Mouse (Mus musculus) cortical plate, adult 2 months (tissue): ENCODE measurements around the gene Ssr3. TPM values are rescaled to one million over a fixed set of nuclear protein-coding genes. Genes with fewer than 3 reads are reported as not detected.

Experiments used
- H3K27ac ChIP-seq: fragments of 200-500 bp; 2 replicates; pipeline ENCODE4 v1.5.1; 2012; ENCODE audit warnings: low read length, control low read depth, inconsistent platforms; ENCODE audit not compliant: insufficient read depth
- H3K4me1 ChIP-seq: fragments of 200-500 bp; 2 replicates; pipeline ENCODE4 v1.6.1; 2011; ENCODE audit warnings: low read length; ENCODE audit not compliant: control insufficient read depth, insufficient read depth
- H3K4me3 ChIP-seq: fragments of 200-500 bp; 2 replicates; pipeline ENCODE4 v1.5.1; 2011; ENCODE audit warnings: mild to moderate bottlenecking, low read length, control low read depth; ENCODE audit not compliant: insufficient read depth
- CTCF ChIP-seq: fragments of 200-500 bp; IDR thresholded peaks from 2 replicates; pipeline ENCODE4 v1.5.1; 2011; ENCODE audit warnings: mild to moderate bottlenecking, control low read depth, low read length; ENCODE audit not compliant: insufficient read depth; ENCODE audit errors: extremely low read depth
- POLR2A ChIP-seq: fragments of 200-500 bp; IDR thresholded peaks from 2 replicates; pipeline ENCODE4 v1.6.1; 2011; ENCODE audit warnings: mild to moderate bottlenecking, low read length, control low read depth; ENCODE audit not compliant: insufficient read depth; ENCODE audit errors: extremely low read depth
- polyA plus RNA-seq: library from polyadenylated mRNA; depleted of rRNA; stranded (reverse); fragments of >200 nt; gene quantifications from 2 replicates; pipeline ENCODE4 v1.2.3, GENCODE M21; 2012; rRNA removed

Gene Ssr3
- polyA plus RNA-seq, 1 experiment: 92.5 TPM

DNA sequence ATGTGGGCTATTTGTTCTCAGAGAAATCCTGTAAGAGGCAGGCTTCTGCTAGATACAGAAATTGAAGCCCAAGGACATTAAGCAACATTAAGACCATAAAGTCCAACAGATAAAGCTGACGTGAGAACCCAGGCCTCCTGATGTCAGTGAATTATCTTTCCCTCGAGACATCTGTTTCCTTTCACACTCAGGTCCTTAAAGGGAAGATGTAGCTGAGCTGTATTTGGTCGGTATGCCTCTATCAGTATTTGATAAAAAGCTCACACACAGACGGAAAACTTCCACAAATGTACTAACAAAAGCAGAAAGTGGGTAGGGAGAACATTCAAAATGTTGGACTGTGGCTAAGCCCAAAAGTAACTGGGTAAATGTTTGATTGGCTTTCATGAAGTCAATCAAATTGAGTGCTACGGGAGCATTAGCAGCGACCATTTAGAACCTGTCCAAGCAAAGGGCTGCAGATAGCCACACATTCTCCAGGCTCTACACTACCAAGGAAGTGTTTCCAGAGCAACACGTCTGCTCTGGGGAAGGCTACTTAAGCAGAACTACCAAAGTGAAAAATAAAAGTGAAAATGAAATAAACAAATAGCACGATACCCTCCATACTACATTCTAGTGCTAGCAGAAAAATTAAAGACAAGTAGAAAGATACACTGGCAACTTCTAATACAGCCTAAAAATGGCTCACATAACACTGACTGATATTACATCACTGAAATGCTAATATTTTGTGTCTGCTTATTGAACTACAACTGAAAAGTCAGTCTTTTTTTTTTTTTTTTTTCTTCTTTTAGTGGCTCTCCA is 32.1 kb downstream of the Ssr3 start:
- H3K4me1 ChIP-seq: peaks cover 2% of the 10 kb centered on the region
- no peak overlapping the region for H3K27ac ChIP-seq
- no peak overlapping the region for H3K4me3 ChIP-seq
- TF ChIP-seq POLR2A (no peak), CTCF (no peak)

DNA sequence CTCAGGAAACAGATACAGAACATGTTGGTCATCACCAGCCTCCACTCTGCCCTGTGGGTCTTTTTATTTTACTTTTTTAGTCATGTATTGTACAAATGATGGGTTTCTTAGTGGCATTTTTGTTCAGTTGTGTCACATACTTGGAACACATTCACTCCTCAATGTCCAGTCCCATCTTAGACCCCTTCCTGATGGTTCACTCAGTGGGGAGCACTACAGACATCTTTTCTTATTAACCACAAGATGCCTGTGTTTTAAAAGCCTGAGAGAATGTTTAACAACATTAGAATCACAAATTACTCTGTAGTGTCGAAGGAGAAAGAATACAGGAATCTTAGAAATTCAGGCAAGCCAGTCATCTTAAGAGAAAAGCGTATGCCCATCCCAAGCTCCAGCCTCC is 33.6 kb downstream of the Ssr3 start:
- Histone ChIP-seq H3K4me1 (peaks cover 2% of the 10 kb centered on the region), H3K4me3 (no peak overlapping the region), H3K27ac (no peak overlapping the region)
- TF ChIP-seq CTCF (no peak), POLR2A (no peak)

DNA sequence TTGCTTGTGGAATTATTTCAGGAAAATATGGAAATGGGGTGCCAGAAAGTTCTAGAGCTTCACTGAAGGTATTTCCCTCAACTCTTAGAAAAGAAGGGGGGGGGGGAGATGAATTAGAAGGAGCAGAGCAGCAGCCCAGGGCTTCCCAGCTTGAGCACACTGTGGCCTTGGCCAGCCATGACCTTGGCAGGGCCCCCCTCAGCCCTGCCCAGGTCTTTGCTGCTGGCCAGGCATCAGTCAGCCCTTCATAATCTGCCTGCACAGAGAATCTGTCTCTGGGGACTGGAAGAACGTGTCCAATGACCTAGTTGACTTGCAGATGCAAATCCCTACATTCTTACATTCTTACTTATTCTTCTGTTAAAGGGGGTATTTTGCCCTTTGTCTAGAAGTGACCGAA is 34.1 kb downstream of the Ssr3 start:
- H3K27ac ChIP-seq: no peak overlapping the region
- H3K4me3 ChIP-seq: no peak overlapping the region
- TF ChIP-seq CTCF: no peak
- no peak for TF ChIP-seq POLR2A
- H3K4me1 ChIP-seq: peaks cover 2% of the 10 kb centered on the region

DNA sequence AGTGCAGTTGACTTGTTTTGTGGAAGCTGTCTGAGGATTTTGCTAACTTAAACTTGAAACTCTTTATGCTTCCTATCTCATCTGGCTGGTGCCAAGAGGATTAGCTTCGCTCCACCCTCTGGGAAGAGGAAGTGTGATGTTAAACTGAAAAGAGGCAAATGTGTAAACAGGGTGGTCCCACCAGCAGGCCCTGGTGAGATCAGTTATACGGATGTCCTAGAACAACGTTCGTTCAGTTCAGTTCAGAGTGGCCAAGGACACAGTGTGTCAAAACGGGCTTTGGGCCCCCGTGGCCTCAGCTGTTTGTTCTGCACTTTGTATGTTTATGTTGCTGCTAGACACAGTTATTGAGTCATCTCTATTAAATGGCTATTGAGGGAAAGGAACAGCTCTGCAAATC is 36.9 kb downstream of the Ssr3 start:
- H3K27ac ChIP-seq: no peak overlapping the region
- TF ChIP-seq POLR2A (no peak), CTCF (no peak)
- H3K4me3 ChIP-seq: no peak overlapping the region
- peaks cover 4% of the 10 kb centered on the region for H3K4me1 ChIP-seq

DNA sequence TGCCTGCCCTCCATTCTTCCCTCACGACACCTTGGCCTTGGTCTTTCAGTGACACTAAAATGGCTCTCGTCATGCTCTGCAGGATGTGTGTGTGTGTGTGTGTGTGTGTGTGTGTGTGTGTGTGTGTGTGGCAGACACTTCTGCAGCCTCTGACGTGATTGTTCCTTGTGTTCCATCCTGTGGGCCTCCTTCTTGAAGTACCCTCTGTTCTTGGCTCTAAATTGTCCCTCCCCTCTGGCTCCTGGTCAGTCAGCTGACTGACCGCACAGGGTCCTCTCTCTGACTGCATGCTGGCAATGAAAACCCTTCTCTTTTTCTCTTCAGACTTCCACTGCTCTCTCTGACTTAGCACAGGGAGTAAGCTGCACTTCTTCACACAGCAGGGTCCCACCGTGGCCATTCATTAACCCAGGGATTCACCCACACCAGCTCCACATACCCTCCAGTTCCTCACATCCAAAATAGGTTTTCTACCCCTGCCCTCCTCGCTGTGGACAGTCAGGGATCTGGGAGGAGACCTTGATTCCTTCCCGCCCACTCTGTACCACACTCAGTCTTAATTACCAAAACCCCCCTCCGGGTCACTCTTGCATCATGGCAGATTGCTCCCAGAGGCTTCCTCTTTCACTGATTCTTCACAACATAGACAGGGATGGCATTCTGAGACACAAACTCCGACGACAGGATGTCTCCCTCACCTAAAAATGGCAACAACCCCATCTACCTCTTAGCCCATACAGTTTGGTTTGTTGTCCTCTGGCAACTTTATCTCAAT is 39.0 kb downstream of the Ssr3 start:
- TF ChIP-seq CTCF (no peak), POLR2A (no peak)
- Histone ChIP-seq H3K27ac (no peak overlapping the region), H3K4me1 (peaks cover 2% of the 10 kb centered on the region; the same call in 1 of the 2 replicates), H3K4me3 (no peak overlapping the region)

DNA sequence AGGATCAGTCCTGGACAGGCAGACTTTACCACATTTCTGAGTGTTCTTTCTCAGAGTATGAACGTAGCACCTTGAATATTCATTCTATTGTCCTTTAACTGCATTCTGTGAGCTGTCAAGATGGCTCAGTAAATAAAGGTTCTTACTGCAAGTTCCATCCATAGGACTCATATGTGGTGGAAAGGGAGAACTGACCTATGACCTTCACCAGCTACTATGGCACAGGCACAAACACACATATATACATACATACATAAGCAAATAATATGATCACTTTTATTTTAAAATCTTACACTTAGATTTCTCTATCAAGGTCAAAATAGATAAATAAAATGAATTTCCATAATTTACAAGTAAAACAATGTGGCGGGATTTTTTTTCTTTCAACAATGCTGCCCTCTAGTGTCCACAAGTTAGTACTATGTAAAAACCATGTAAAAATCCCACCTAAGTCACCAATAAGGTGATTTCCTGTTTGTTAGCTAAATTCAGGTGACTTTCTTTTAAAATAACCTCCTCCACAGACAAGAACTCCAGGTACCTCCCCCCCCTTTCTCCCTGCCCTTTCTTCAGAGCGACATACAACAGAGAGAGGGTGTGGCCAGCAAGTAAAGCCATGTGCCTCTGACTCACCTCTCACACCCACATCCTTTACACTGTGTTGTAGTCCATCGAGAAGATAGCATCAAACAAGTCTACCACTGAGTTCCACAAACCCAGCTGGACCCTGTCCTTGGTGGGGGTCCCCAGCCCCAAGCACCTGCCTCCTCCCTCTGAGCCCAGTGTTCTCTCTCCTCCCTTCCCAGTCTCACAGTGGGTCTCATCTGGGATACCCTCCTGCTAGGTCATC is 39.9 kb downstream of the Ssr3 start:
- no peak overlapping the region for H3K27ac ChIP-seq
- no peak overlapping the region for H3K4me3 ChIP-seq
- H3K4me1 ChIP-seq: peaks cover 2% of the 10 kb centered on the region; the same call in 1 of the 2 replicates
- TF ChIP-seq CTCF (no peak), POLR2A (no peak)

DNA sequence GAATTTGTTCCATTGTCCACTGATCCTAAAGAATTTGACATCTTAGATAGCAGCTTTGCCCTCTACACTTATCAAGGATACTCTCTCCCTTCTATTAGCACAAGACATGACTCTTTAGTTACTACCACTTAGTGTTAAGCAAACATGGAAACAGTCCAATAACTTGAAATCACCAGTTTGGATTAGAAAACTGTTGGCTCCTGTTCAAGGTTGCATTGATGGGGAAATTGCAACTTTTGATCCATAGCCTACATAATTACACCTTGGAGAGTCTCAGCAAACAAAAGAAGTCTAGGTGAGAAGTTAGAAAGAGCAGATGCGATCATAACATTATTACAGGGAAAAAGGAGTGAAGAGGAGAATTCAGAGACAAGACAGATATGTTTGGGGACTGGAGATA is 46.2 kb downstream of the Ssr3 start:
- Histone ChIP-seq H3K4me3 (no peak overlapping the region), H3K27ac (no peak overlapping the region), H3K4me1 (no peaks in the 10 kb centered on the region)
- TF ChIP-seq CTCF (no peak), POLR2A (no peak)

DNA sequence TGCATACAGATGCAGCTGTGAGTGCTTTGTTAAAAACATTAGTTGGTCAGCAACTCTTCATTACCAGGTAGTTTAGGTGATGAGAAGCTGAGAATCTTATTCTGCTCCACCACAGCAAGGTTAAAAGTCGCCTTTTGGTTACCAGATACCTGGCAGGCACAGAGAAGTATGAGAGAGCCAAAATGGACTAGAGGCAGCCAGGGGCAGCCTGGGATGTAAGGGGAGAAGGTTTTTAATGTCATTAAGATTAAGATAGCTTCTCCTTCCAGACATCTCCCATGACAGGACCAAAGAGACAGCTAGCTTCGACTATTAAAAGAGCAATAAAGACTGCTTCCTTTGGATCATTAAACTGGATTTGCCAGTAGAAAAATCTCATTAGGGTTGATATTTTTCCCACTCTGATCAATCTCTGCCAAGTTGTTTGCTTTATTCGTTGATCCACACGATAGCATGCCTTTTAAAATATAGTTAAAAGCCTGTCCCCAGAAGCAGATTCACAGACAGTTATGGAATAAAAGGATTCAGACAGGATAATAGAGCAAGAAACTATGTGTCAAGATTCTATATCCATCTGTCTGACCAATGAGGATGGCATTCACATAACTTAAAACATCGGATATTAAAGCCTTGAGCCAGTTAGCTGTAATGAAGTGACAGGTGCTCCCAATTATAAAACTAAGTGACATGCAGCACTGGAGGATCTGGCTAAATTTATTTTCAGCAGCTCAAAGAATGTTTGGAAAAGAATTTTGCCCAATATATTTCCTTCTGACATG is 52.1 kb downstream of the Ssr3 start:
- no peak overlapping the region for H3K4me3 ChIP-seq
- no peak overlapping the region for H3K27ac ChIP-seq
- no peaks in the 10 kb centered on the region for H3K4me1 ChIP-seq
- TF ChIP-seq CTCF: no peak
- TF ChIP-seq POLR2A: no peak

DNA sequence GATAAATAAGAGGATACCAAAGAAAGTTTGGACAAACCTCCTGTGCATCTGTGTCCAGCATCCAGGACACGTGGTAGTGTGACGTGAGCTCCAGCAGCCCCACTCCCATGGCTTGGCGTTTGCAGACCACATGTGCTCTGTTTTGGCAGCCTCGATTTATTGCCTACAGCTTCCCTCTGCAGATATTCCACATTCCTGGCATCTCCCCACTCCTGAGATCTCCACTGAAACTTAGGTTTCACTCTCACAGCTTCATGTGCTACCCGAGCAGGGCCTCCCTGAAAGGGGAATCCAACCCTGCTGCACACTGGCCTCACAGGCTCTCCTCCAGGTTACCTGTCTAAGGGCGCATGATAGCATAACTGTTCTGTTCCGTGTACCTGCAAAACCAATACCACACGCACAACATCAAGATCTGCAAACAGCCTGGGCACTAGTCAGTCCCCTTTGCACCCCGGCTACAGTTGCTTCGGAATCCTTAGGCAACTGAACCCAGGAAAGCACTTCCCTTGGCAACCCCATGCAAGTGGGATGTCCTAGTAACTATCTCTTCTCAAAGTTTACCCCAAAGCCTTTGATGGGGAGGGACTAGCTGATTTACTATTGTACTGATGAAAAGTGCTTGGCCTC is 54.5 kb downstream of the Ssr3 start:
- Histone ChIP-seq H3K4me1 (no peaks in the 10 kb centered on the region), H3K4me3 (no peak overlapping the region), H3K27ac (no peak overlapping the region)
- TF ChIP-seq CTCF (no peak), POLR2A (no peak)

Other genes with a start within 250 kb of the Ssr3 start
- gene Tiparp, start 135.8 kb upstream of the Ssr3 start, polyA plus RNA-seq: 6.4 and 8.2 TPM in 2 replicates